Mouse (Mus musculus): Measurements from ENCODE around the gene Wbp2.
A peak's percentile ranks its signal among the peaks of the same experiment; 100 is the strongest.

DNA sequence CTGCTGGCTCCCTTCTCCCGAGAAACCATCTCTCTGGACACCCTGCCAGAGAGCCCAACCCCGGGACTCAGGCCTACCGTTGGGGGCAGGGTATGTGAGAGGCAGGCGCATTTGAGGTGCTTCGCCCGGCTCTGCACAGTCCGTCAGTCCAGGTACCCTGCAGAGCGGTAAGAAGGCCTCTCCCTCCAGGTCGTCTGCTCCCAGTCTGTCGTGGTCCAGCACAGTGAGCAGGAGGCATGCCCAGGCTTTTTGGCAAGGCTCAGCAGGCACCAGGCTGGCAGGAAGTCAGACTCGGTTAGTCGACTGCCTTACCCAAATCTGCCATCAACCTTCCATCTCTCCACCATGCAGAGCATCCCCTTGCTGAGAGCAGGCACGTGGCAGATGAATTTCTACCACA is 23.2 kb downstream of the Wbp2 start:
- TF ChIP-seq MYOG (IDR thresholded peaks at IDR 0.05; ENCODE audit: control insufficient read depth in 1 of 3, insufficient read depth in 1 of 3, insufficient read length in 2 of 3, low read depth in 2 of 3) = no peak
- TF ChIP-seq TCF12 (IDR thresholded peaks at IDR 0.05; ENCODE audit: insufficient read depth, poor library complexity, severe bottlenecking) = no peak
- TF ChIP-seq E2F4 (IDR thresholded peaks at IDR 0.05; ENCODE audit: insufficient read depth) = no peak
- peak; percentile 71 for TF ChIP-seq POLR2AphosphoS2 (IDR thresholded peaks at IDR 0.05; ENCODE audit: insufficient read length, low read depth)
- peak; percentile 18 for TF ChIP-seq POLR2A (IDR thresholded peaks at IDR 0.05; ENCODE audit: insufficient read length, low read depth)
- no peak for TF ChIP-seq USF1 (IDR thresholded peaks at IDR 0.05; ENCODE audit: low read depth)
- TF ChIP-seq MYOD1 (IDR thresholded peaks at IDR 0.05; ENCODE audit: control insufficient read depth in 1 of 3, insufficient read length in 2 of 3, low read depth in 2 of 3) = no peak
- TF ChIP-seq MAX (IDR thresholded peaks at IDR 0.05; ENCODE audit: low read depth) = no peak

All from myocyte (in vitro differentiated cells).